Mouse (Mus musculus): Measurements from ENCODE around the gene Frzb. TPM values are rescaled to one million over a fixed set of nuclear protein-coding genes. Genes with fewer than 3 reads are reported as not detected.

The Frzb gene
- polyA plus RNA-seq, 1 experiment, result 8.9 TPM

- Histone ChIP-seq H3K27me3 (ENCODE audit: control insufficient read depth, insufficient read depth, low read length) (no peaks in the 10 kb centered on the region), H3K4me1 (ENCODE audit: control insufficient read depth, insufficient read depth, insufficient read length) (no peaks in the 10 kb centered on the region), H3K27ac (ENCODE audit: insufficient read depth, low read length) (no peak overlapping the region), H3K4me3 (ENCODE audit: extremely low read depth, insufficient read depth, insufficient read length) (no peak overlapping the region), H3K36me3 (ENCODE audit: control insufficient read depth, insufficient read depth, low read length) (no peaks in the 10 kb centered on the region)
- 53% methylated on average over 5 of the region's 5 CpGs for WGBS
- no peak for TF ChIP-seq CTCF (IDR thresholded peaks at IDR 0.05; ENCODE audit: extremely low read depth, insufficient read depth, insufficient read length, insufficient replicate concordance)
- DNase-seq (ENCODE audit: low read depth in 1 of 2, low spot score in 2 of 2), result no peak
Measured at GRCm38 (mm10) chr2:80404770-80405169, 42.7 kb downstream of the Frzb start.

GRCm38 (mm10) chr2:80398595-80399099 is 48.8 kb downstream of the Frzb start:
- H3K4me3 ChIP-seq (ENCODE audit: extremely low read depth, insufficient read depth, insufficient read length), result no peak overlapping the region
- no peaks in the 10 kb centered on the region for H3K27me3 ChIP-seq (ENCODE audit: control insufficient read depth, insufficient read depth, low read length)
- DNase-seq (ENCODE audit: low read depth in 1 of 2, low spot score in 2 of 2), result no peak
- no peaks in the 10 kb centered on the region for H3K4me1 ChIP-seq (ENCODE audit: control insufficient read depth, insufficient read depth, insufficient read length)
- H3K36me3 ChIP-seq (ENCODE audit: control insufficient read depth, insufficient read depth, low read length), result no peaks in the 10 kb centered on the region
- TF ChIP-seq POLR2A (IDR thresholded peaks at IDR 0.05; ENCODE audit: low read depth, low read length), result no peak
- no peak for TF ChIP-seq CTCF (IDR thresholded peaks at IDR 0.05; ENCODE audit: extremely low read depth, insufficient read depth, insufficient read length, insufficient replicate concordance)
- H3K27ac ChIP-seq (ENCODE audit: insufficient read depth, low read length), result no peak overlapping the region
- 76% methylated on average over 3 of the region's 3 CpGs for whole genome bisulfite sequencing

GRCm38 (mm10) chr2:80396864-80397263 is 50.6 kb downstream of the Frzb start:
- H3K36me3 ChIP-seq (ENCODE audit: control insufficient read depth, insufficient read depth, low read length), result no peaks in the 10 kb centered on the region
- no peaks in the 10 kb centered on the region for H3K27me3 ChIP-seq (ENCODE audit: control insufficient read depth, insufficient read depth, low read length)
- no peaks in the 10 kb centered on the region for H3K4me1 ChIP-seq (ENCODE audit: control insufficient read depth, insufficient read depth, insufficient read length)
- H3K27ac ChIP-seq (ENCODE audit: insufficient read depth, low read length), result no peak overlapping the region
- WGBS, result 78% methylated on average over 3 of the region's 3 CpGs
- no peak for TF ChIP-seq CTCF (IDR thresholded peaks at IDR 0.05; ENCODE audit: extremely low read depth, insufficient read depth, insufficient read length, insufficient replicate concordance)
- no peak for TF ChIP-seq POLR2A (IDR thresholded peaks at IDR 0.05; ENCODE audit: low read depth, low read length)
- no peak for DNase-seq (ENCODE audit: low read depth in 1 of 2, low spot score in 2 of 2)
- no peak overlapping the region for H3K4me3 ChIP-seq (ENCODE audit: extremely low read depth, insufficient read depth, insufficient read length)

GRCm38 (mm10) chr2:80396057-80396456 is 51.4 kb downstream of the Frzb start:
- Histone ChIP-seq H3K4me1 (ENCODE audit: control insufficient read depth, insufficient read depth, insufficient read length) (no peaks in the 10 kb centered on the region), H3K36me3 (ENCODE audit: control insufficient read depth, insufficient read depth, low read length) (no peaks in the 10 kb centered on the region), H3K27ac (ENCODE audit: insufficient read depth, low read length) (no peak overlapping the region), H3K27me3 (ENCODE audit: control insufficient read depth, insufficient read depth, low read length) (no peaks in the 10 kb centered on the region), H3K4me3 (ENCODE audit: extremely low read depth, insufficient read depth, insufficient read length) (no peak overlapping the region)
- no peak for TF ChIP-seq CTCF (IDR thresholded peaks at IDR 0.05; ENCODE audit: extremely low read depth, insufficient read depth, insufficient read length, insufficient replicate concordance)
- TF ChIP-seq POLR2A (IDR thresholded peaks at IDR 0.05; ENCODE audit: low read depth, low read length), result no peak
- 67% methylated on average over 7 of the region's 7 CpGs for WGBS
- no peak for DNase-seq (ENCODE audit: low read depth in 1 of 2, low spot score in 2 of 2)

GRCm38 (mm10) chr2:80388341-80388740 is 59.1 kb downstream of the Frzb start:
- no peaks in the 10 kb centered on the region for H3K27me3 ChIP-seq (ENCODE audit: control insufficient read depth, insufficient read depth, low read length)
- H3K4me3 ChIP-seq (ENCODE audit: extremely low read depth, insufficient read depth, insufficient read length), result no peak overlapping the region
- 90% methylated on average over 3 of the region's 3 CpGs for WGBS
- no peak for TF ChIP-seq POLR2A (IDR thresholded peaks at IDR 0.05; ENCODE audit: low read depth, low read length)
- no peak for TF ChIP-seq CTCF (IDR thresholded peaks at IDR 0.05; ENCODE audit: extremely low read depth, insufficient read depth, insufficient read length, insufficient replicate concordance)
- no peaks in the 10 kb centered on the region for H3K36me3 ChIP-seq (ENCODE audit: control insufficient read depth, insufficient read depth, low read length)
- no peaks in the 10 kb centered on the region for H3K4me1 ChIP-seq (ENCODE audit: control insufficient read depth, insufficient read depth, insufficient read length)
- DNase-seq (ENCODE audit: low read depth in 1 of 2, low spot score in 2 of 2), result no peak
- H3K27ac ChIP-seq (ENCODE audit: insufficient read depth, low read length), result no peak overlapping the region

GRCm38 (mm10) chr2:80387668-80388067 is 59.8 kb downstream of the Frzb start:
- Histone ChIP-seq H3K27ac (ENCODE audit: insufficient read depth, low read length) (no peak overlapping the region), H3K36me3 (ENCODE audit: control insufficient read depth, insufficient read depth, low read length) (no peaks in the 10 kb centered on the region), H3K4me3 (ENCODE audit: extremely low read depth, insufficient read depth, insufficient read length) (no peak overlapping the region), H3K4me1 (ENCODE audit: control insufficient read depth, insufficient read depth, insufficient read length) (no peaks in the 10 kb centered on the region), H3K27me3 (ENCODE audit: control insufficient read depth, insufficient read depth, low read length) (no peaks in the 10 kb centered on the region)
- TF ChIP-seq POLR2A (IDR thresholded peaks at IDR 0.05; ENCODE audit: low read depth, low read length) (no peak), CTCF (IDR thresholded peaks at IDR 0.05; ENCODE audit: extremely low read depth, insufficient read depth, insufficient read length, insufficient replicate concordance) (no peak)
- no peak for DNase-seq (ENCODE audit: low read depth in 1 of 2, low spot score in 2 of 2)
- 90% methylated on average over 9 of the region's 9 CpGs for WGBS

- DNase-seq (ENCODE audit: low read depth in 1 of 2, low spot score in 2 of 2), result no peak
- no peak overlapping the region for H3K27ac ChIP-seq (ENCODE audit: insufficient read depth, low read length)
- 87% methylated on average over 2 of the region's 2 CpGs for WGBS
Measured at GRCm38 (mm10) chr2:80386255-80386654, 61.2 kb downstream of the Frzb start.

More at GRCm38 (mm10) chr2:80386255-80386654, 61.2 kb downstream of the Frzb start:
- no peaks in the 10 kb centered on the region for H3K4me1 ChIP-seq (ENCODE audit: control insufficient read depth, insufficient read depth, insufficient read length)
- no peak for TF ChIP-seq CTCF (IDR thresholded peaks at IDR 0.05; ENCODE audit: extremely low read depth, insufficient read depth, insufficient read length, insufficient replicate concordance)
- no peak for TF ChIP-seq POLR2A (IDR thresholded peaks at IDR 0.05; ENCODE audit: low read depth, low read length)
- H3K27me3 ChIP-seq (ENCODE audit: control insufficient read depth, insufficient read depth, low read length), result no peaks in the 10 kb centered on the region
- H3K36me3 ChIP-seq (ENCODE audit: control insufficient read depth, insufficient read depth, low read length), result no peaks in the 10 kb centered on the region
- no peak overlapping the region for H3K4me3 ChIP-seq (ENCODE audit: extremely low read depth, insufficient read depth, insufficient read length)

Data from spleen, adult 2 months (tissue).